Mouse (Mus musculus) spleen, adult 2 months (tissue): ENCODE results near the gene Dnm1.

ENCODE experiments used
- CTCF ChIP-seq: fragments of 200-500 bp; IDR thresholded peaks from 2 replicates; pipeline ENCODE4 v1.5.1; 2011; ENCODE audit warnings: mild to moderate bottlenecking, inconsistent platforms; ENCODE audit not compliant: insufficient read depth, insufficient read length, insufficient replicate concordance; ENCODE audit errors: extremely low read depth
- POLR2A ChIP-seq: fragments of 200-500 bp; IDR thresholded peaks from 2 replicates; pipeline ENCODE4 v1.6.1; 2011; ENCODE audit warnings: low read depth, low read length, inconsistent platforms

DNA sequence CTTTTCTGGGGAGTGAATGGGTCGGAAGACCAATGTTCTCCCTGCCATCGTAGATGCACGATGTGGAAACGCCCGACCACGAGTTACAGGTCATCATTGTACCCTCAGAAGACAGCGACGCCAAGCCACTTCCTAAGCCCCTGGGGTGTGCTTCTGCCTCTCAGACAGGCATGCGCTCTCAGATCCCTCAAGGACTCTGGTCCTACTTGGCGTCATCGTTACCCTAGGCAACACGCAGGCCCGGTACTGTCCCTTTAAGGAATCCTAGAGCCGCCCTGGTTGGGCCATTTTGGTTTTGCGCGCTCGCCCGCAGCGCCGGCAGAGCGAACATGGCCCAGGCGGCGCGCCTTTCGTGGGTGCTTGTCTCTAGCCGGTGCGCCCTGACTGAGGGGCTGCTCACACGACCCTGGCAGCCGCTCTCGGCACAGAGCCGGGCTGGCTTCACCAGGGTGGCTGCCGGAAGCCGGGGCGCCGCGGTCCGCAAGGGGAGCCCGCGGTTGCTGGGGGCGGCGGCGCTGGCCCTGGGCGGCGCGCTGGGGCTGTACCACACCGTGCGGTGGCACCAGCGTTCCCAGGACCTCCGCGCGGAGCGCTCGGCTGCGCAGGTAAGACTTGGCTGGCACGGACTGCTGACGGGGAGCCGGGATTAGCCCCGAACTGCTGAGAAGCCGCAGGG, 42.9 kb upstream of the Dnm1 start:
- TF ChIP-seq POLR2A (no peak; the same call in 1 of the 2 replicates), CTCF (no peak)
